Mouse (Mus musculus) gastrocnemius, postnatal 4 days (tissue): ENCODE results near the gene Elane. TPM values are rescaled to one million over a fixed set of nuclear protein-coding genes. Genes with fewer than 3 reads are reported as not detected.

Experiments used
- DNase-seq, 2 experiments: peaks; one replicate each; pipeline ENCODE4 v3.0.0; 2021 to 2022; ENCODE audit warnings: low spot score in 2 of 2, mixed read lengths in 2 of 2
- total RNA-seq, 2 experiments: library from RNA; stranded (reverse); gene quantifications; 2 replicates each; pipeline ENCODE4 v1.2.3; 2021

Gene Elane
- total RNA-seq, 2 experiments from 2014 or later: 0.29 TPM; not detected in 1

- no peak for DNase-seq
Observed at GRCm38 (mm10) chr10:79857894-79858293, 28.2 kb upstream of the Elane start.

DNA sequence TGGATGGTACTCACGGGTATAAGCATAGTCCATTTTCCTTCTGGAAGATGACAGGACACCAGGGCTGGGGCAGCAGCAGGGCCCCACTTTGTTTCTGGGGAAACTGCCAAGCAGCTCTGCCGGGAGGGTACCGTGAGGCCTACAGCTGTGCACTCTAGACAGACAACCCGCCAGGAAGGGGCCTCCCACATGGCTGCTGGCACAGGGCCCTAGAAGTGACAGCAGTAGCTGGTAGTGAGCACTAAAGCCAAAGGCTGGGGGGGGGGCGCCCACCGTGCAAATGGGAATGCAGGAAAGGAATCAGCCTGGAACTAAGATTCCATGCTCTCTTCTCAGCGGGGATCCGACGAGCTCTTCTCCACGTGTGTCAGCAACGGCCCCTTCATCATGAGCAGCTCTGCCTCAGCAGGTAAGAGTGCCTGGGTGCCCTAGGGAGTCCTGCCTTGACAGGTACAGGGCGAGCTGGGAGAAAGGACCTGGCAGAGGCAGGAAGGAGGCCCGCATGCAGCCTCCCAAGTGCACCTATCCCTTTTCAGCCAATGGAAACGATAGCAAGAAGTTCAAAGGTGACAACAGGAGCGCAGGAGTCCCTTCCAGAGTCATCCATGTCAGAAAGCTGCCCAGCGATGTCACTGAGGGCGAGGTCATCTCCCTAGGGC lies 27.5 kb upstream of the Elane start:
- DNase-seq: peak; percentile 50 to 78

GRCm38 (mm10) chr10:79859116-79859515 lies 26.9 kb upstream of the Elane start:
- DNase-seq: no peak

- no peak for DNase-seq
Observed at GRCm38 (mm10) chr10:79860079-79860911, 25.8 kb upstream of the Elane start.

- DNase-seq: no peak
Observed at GRCm38 (mm10) chr10:79861230-79862048, 24.6 kb upstream of the Elane start.

- no peak for DNase-seq
Observed at GRCm38 (mm10) chr10:79862049-79862788, 23.8 kb upstream of the Elane start.

- no peak for DNase-seq
Observed at GRCm38 (mm10) chr10:79862925-79863324, 23.1 kb upstream of the Elane start.

DNA sequence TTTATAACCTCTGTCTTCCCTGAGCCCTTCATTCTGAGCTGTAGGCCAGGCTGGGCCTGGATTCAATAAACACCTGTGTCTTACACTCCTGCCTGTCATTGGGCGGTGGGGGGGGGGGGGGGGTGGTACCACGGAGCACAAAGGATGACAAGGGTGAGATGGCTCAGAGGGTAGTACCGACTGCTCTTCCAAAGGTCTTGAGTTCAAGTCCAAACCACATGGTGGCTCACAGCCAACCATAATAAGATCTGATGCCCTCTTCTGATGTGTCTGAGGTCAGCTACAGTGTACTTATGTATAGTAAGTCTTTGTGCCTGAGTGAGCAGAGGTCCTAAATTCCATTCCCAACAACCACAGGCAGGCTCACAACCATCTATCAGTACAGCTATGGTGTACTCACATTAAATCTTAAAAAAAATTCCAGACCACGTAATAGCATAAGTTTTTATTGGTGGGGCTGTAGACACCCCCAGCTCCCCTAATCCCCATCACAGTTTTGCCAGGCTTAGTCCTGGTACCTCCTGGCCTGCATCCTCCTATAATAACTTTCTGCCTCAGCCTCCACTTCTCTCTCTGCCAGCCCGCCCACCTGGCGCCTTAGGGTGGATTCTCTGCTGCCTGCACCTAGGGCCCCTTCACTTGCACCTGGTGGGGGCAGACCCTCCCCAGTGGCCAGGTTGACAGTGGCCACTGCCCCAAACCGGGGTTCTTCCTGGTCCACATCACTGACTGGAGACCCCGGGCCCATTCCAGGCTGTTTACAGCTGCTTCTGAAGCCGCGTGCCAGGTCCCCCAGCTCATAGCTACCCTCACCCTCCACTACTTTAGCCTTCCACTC lies 21.5 kb upstream of the Elane start:
- no peak for DNase-seq

DNA sequence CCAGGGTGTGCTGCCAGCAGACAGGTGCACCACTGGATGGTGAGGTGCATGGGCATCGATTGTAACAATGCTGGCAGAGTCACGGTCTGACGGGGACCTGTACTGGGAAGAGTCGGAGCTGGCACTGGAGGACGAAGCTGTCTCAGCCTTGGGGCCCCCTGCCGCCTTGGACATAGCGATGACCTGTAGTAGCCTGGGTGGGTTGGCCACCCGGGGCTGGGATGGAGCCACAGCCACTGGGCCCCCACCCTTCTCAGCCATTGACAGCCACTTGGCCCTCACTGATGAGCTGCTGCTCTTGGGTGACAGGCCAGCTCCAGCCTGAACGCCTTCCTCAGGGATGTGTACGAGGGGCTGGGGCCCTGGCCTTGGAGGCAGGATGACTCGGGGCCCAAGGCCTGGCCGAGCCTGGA lies 20.9 kb upstream of the Elane start:
- DNase-seq: no peak

GRCm38 (mm10) chr10:79865801-79866295 lies 20.2 kb upstream of the Elane start:
- DNase-seq: no peak

- DNase-seq: no peak
Observed at GRCm38 (mm10) chr10:79866601-79867000, 19.4 kb upstream of the Elane start.

DNA sequence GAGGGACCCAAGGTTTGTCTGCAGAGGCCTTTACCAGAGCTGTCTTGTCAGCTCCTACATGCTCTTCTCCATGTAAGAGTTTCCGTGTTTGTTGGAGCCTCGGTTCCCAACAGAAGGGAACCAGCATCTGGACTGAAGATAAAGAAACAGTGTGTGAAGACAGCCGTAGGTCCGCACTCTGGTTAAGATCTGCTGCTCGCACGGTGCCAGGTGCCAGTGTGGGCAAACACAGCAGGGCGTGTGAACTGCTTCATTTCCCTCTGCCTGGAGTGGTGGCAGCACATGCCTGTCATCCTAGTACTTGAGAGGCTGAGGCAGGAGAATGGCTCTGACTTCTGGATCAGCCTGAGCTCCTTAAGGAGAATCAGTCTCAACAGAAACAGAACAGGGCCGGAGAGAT lies 14.2 kb upstream of the Elane start:
- no peak for DNase-seq

DNA sequence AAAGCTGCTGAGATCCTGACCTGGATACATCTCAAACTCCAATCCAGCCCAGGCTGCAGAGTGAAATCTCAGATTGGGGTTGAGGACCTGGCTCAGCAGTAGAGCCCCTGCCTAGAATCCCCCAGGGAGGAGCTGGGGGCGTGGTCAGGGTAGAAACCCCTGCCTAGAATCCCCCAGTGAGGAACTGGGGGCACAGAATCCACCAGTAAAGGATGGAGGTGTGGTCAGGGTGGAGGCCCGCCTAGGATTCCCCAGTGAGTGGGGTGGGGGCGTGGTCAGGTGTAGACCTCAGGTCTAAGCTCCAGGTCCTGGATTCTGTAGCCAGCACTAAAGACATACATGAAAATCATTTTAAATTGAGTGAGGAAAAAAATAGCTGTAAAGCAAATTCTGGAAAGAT lies 13.2 kb upstream of the Elane start:
- no peak for DNase-seq

- DNase-seq: no peak
Observed at GRCm38 (mm10) chr10:79873313-79873712, 12.7 kb upstream of the Elane start.

- no peak for DNase-seq
Observed at GRCm38 (mm10) chr10:79873715-79874289, 12.2 kb upstream of the Elane start.

DNA sequence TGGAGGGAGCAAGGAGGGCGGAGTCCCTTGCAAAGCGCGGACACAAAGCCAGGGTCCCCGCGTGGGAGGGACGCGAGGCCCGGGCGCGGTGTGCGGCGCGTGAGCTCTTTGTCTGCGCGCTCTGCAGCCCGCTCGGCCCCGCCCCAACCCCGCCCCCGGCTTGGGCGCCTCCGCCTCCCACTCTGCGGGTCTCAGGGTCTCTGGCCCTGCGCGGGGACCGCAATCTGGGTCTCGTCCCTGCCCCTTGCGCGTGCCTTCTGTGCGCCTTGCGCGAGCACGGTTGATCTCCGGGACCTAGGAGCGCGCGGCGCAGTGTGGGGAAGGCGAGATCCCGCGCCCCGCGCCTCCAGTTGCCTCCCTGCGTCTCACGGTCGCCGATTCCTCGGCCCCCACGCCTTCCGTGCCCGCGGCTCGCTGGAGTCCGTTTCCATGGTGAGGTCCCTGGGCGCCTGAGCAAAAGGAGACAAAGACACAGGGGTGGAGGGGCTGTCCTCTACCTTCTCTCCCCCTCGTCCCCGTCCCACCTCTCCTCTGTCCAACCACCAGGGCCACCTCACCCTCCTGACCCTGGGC lies 11.7 kb upstream of the Elane start, which contains the start of the genes Prtn3 and Plppr3:
TSS of gene Prtn3 (plus strand) at position 187 of the 573 bp plus-strand sequence.
TSS of gene Plppr3 (minus strand) at position 345 of the 573 bp plus-strand sequence.
- DNase-seq: no peak

DNA sequence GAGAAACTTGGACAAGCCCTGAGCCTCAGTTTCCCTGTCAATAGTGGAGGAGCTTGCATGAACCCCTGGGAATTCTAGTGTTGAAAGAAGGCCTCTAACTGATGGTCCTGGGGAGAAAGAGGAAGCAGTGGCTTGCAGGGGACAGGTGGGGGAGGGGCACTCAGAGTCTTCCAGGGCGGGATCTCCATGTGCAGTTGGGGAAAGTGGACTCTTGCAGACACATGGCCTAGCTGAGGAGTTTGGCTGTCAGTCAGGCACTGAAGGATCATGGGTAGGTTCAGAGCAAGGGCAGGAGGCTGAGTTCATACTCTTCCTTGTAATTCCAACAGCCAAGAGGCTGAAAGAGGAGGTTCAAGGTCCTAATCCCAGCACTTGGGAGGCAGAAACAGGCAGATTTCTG lies 8.9 kb upstream of the Elane start:
- no peak for DNase-seq

- no peak for DNase-seq
Observed at GRCm38 (mm10) chr10:79877757-79878156, 8.3 kb upstream of the Elane start.

DNA sequence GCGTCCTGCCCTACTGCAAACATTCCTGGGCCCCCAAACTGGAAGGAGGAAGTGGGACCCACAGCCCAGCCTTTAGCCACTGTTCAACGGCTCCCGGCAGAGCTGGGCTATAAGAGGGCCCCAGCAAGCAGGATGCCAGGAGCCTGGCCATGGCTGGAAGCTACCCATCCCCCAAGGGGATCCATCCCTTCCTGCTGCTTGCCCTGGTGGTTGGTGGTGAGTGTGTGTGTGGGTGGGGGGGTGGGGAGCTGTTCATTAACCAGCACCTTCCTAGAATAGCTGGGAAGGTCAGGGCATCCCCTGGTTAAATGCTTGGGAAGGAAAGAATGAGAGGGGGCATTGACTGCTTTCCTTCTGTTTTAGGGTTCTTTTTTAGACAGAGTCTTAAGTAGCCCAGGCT lies 6.5 kb upstream of the Elane start:
- no peak for DNase-seq
